Mouse (Mus musculus) liver, adult 2 months (tissue): ENCODE data around the gene Ppfia2. TPM values are rescaled to one million over a fixed set of nuclear protein-coding genes. Genes with fewer than 3 reads are reported as not detected.

Experiments used
- DNase-seq: peaks from one replicate; pipeline ENCODE4 v3.0.0-alpha.2; 2011; ENCODE audit warnings: low read depth, low spot score; ENCODE audit errors: extremely low read depth
- H3K27ac ChIP-seq: fragments of 200-500 bp; replicated peaks from 2 replicates; pipeline ENCODE4 v1.5.1; 2012; ENCODE audit warnings: low read depth, mild to moderate bottlenecking, control low read depth, inconsistent platforms, low read length; ENCODE audit not compliant: insufficient read depth
- H3K27me3 ChIP-seq: fragments of 200-500 bp; 2 replicates; pipeline ENCODE4 v1.6.1; 2012; ENCODE audit warnings: mild to moderate bottlenecking, moderate library complexity, low read length, inconsistent platforms; ENCODE audit not compliant: control insufficient read depth, insufficient read depth
- H3K36me3 ChIP-seq: fragments of 200-500 bp; 2 replicates; pipeline ENCODE4 v1.6.1; 2012; ENCODE audit warnings: low read length, inconsistent platforms; ENCODE audit not compliant: control insufficient read depth, insufficient read depth
- H3K4me1 ChIP-seq: fragments of 200-500 bp; 2 replicates; pipeline ENCODE4 v1.6.1; 2011; ENCODE audit warnings: low read length; ENCODE audit not compliant: control insufficient read depth, insufficient read depth
- H3K4me3 ChIP-seq: fragments of 200-500 bp; 2 replicates; pipeline ENCODE4 v1.5.1; 2011; ENCODE audit warnings: low read depth, mild to moderate bottlenecking, control low read depth, low read length, moderate library complexity; ENCODE audit not compliant: insufficient read depth
- H3K79me2 ChIP-seq: fragments of 200-500 bp; 2 replicates; pipeline ENCODE4 v1.6.1; 2012; ENCODE audit warnings: inconsistent platforms, mild to moderate bottlenecking, low read length, moderate library complexity; ENCODE audit not compliant: control insufficient read depth, insufficient read depth
- H3K9ac ChIP-seq: fragments of 200-500 bp; 2 replicates; pipeline ENCODE4 v1.6.1; 2012; ENCODE audit warnings: low read depth, mild to moderate bottlenecking, control low read depth, inconsistent platforms, low read length
- CTCF ChIP-seq: fragments of 200-500 bp; IDR thresholded peaks from 2 replicates; pipeline ENCODE4 v1.5.1; 2011; ENCODE audit warnings: low read depth, low read length, control low read depth
- POLR2A ChIP-seq: fragments of 200-500 bp; IDR thresholded peaks from 2 replicates; pipeline ENCODE4 v1.6.1; 2011; ENCODE audit warnings: low read length, control low read depth; ENCODE audit not compliant: insufficient read depth; ENCODE audit errors: extremely low read depth
- WGBS: fragments of 180-500 bp; shearing (Covaris S2); methylation state at CpG from one replicate; pipeline ENCODE4 v1.1.7; 2018; 5-methylcytosine and 5-hydroxymethylcytosine counted together
- polyA plus RNA-seq: library from polyadenylated mRNA; depleted of rRNA; stranded (reverse); fragments of >200 nt; gene quantifications from 2 replicates; pipeline ENCODE4 v1.2.3, GENCODE M21; 2012
- total RNA-seq: library from RNA; depleted of rRNA; stranded (reverse); fragments of >200 nt; gene quantifications from 2 replicates; pipeline ENCODE4 v1.2.3, GENCODE M21; 2014

The Ppfia2 gene
- total and polyA plus RNA-seq, 2 experiments = 0.02 to 0.74 TPM

DNA sequence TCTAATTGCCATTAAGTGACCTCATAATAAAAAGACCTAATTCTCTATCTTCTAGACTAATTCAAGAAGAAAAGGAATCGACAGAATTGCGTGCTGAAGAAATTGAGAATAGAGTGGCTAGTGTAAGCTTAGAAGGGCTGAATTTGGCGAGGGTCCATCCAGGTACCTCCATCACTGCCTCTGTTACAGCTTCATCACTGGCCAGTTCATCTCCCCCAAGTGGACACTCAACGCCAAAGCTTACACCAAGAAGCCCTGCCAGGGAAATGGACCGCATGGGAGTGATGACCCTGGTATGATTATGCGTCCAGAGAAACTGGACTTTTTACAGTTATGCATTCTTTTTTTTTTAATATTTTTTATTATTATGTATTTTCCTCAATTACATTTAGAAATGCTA is 388.0 kb downstream of the Ppfia2 start:
- Histone ChIP-seq H3K79me2 (no peaks in the 10 kb centered on the region), H3K4me3 (no peak overlapping the region), H3K4me1 (no peaks in the 10 kb centered on the region), H3K9ac (no peak overlapping the region), H3K27me3 (no peaks in the 10 kb centered on the region), H3K27ac (no peak overlapping the region), H3K36me3 (no peaks in the 10 kb centered on the region)
- no peak for DNase-seq
- WGBS = 80% methylated on average over 6 of the region's 6 CpGs
- TF ChIP-seq CTCF (no peak), POLR2A (no peak)

DNA sequence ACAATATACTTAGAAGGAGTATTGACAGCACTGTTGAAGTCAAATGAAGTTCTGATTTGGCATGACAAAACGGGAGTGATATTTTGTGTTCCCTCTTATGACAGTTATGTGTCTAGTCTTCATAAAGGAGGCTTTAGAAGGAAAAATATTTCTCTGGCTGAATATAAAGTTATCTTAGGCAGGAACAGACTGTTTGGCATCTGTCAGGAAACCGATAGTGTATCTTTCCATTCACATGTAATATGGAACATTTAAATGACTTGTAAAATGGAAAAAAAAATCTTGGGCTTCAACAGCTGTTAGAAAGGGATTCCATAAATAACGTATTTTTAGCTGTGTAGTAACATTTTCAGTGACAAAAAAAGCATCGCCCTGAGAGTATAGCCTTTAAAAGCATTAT is 400.1 kb downstream of the Ppfia2 start:
- H3K27ac ChIP-seq = no peak overlapping the region
- TF ChIP-seq CTCF = no peak
- TF ChIP-seq POLR2A = no peak
- no peak overlapping the region for H3K4me3 ChIP-seq
- H3K36me3 ChIP-seq = no peaks in the 10 kb centered on the region
- WGBS = 72% methylated on average over 4 of the region's 4 CpGs
- H3K27me3 ChIP-seq = no peaks in the 10 kb centered on the region
- DNase-seq = no peak
- H3K9ac ChIP-seq = no peak overlapping the region
- H3K79me2 ChIP-seq = no peaks in the 10 kb centered on the region
- H3K4me1 ChIP-seq = no peaks in the 10 kb centered on the region

DNA sequence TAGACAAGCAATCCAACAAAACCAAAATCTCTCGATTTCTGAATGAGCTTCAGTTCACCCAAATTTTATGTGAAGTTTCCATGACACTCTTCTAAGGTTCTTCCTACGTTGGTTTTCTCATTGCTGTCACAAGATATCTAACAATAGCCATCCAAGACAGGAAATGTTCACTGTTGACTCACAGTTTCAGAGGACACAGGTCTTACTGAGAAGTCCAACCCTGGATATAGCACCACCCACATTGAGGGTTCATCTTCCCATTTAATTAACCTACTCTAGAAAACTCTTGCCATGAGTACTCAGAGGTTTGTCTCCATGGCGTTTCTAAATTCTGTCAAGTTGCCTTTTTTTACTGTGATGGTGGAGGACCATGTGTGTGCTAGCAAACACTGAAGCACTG is 401.7 kb downstream of the Ppfia2 start:
- Histone ChIP-seq H3K27ac (no peak overlapping the region), H3K79me2 (no peaks in the 10 kb centered on the region), H3K9ac (no peak overlapping the region), H3K4me3 (no peak overlapping the region), H3K27me3 (no peaks in the 10 kb centered on the region), H3K4me1 (no peaks in the 10 kb centered on the region), H3K36me3 (no peaks in the 10 kb centered on the region)
- 68% methylated on average over 3 of the region's 3 CpGs for WGBS
- TF ChIP-seq POLR2A = no peak
- TF ChIP-seq CTCF = no peak
- no peak for DNase-seq

DNA sequence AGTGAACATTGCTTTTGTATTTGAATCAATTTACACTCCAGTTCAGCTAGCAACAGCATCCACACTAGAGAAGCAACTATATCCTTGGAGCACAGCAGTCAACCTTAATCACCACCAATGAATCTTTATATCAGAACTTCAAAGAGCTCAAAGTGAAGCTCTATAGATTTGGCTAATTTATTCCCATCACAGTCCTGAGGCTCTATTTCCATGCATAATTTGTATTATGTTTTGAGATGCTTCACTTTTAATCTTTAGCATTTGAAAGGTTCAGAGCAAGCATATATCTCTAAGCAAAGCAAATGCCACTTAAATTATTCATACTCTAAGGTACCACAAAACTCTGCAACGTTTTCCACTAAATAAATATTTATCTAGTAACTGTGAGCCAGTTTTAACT is 402.6 kb downstream of the Ppfia2 start:
- no peaks in the 10 kb centered on the region for H3K4me1 ChIP-seq
- no peak for TF ChIP-seq POLR2A
- no peak overlapping the region for H3K9ac ChIP-seq
- no peaks in the 10 kb centered on the region for H3K36me3 ChIP-seq
- no peaks in the 10 kb centered on the region for H3K79me2 ChIP-seq
- H3K27ac ChIP-seq = no peak overlapping the region
- 5% methylated on average over 1 of the region's 1 CpGs for WGBS
- H3K27me3 ChIP-seq = no peaks in the 10 kb centered on the region
- H3K4me3 ChIP-seq = no peak overlapping the region
- DNase-seq = no peak

DNA sequence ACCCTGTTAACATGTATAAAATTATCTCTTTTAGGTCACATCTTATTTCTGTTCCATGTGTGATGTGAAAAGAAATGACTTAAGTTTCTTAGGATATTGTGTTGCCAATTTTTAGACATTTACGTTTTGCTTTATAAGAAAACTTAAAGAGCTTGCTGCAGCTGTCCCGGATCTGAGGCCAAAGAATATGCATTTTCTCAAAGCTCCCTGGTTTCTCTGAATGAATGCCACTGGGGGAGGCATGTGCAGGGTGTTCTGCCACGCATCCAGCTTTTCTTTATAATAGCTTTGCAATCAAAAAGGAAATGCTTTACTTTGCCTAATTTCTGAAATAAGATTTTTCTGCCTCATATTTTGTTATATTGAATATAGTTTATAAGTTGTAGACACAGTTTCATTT is 411.2 kb downstream of the Ppfia2 start:
- H3K36me3 ChIP-seq = no peaks in the 10 kb centered on the region
- no peaks in the 10 kb centered on the region for H3K27me3 ChIP-seq
- no peak for TF ChIP-seq CTCF
- no peak for TF ChIP-seq POLR2A
- no peaks in the 10 kb centered on the region for H3K79me2 ChIP-seq
- DNase-seq = no peak
- WGBS = 68% methylated on average over 3 of the region's 3 CpGs
- no peak overlapping the region for H3K9ac ChIP-seq
- no peak overlapping the region for H3K27ac ChIP-seq
- H3K4me1 ChIP-seq = no peaks in the 10 kb centered on the region
- H3K4me3 ChIP-seq = no peak overlapping the region

DNA sequence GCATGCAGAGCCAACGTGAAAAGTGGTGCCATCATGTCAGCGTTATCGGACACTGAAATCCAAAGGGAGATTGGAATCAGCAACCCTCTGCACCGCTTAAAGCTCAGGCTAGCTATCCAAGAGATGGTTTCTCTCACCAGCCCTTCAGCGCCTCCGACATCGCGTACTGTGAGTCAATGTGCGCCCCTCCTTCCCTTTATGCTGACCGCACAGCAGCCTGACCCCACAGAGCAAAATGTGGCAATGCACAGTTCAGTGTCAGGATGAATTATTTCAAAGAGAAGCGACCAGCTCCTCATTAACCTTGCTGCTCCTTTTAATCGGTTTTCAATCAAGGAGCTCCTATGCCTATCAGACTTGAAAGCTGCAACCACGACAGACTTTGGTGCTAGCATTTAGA is 426.2 kb downstream of the Ppfia2 start:
- TF ChIP-seq CTCF = no peak
- H3K27ac ChIP-seq = no peak overlapping the region
- WGBS = 71% methylated on average over 13 of the region's 13 CpGs

DNA sequence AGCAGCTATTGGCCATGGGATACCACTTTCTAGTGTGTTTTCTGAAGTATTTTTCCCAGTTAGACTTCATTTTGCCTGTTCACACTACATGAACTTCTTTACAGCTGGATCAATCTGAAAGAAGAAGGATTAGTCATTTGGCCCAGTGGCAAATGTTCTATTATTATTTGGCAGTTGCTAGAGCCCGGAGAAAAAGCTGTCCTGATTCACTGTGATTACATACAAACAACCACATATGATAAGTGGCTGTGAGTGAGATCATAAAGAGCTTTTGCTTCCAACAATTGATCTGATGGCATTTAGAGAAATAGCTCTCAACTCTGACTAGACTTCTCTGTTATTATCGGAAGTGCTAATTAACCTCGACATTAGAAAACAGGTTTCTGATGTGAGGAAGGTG is 440.0 kb downstream of the Ppfia2 start:
- Histone ChIP-seq H3K27me3 (no peaks in the 10 kb centered on the region), H3K9ac (no peak overlapping the region), H3K4me3 (no peak overlapping the region), H3K79me2 (no peaks in the 10 kb centered on the region), H3K27ac (no peak overlapping the region), H3K36me3 (no peaks in the 10 kb centered on the region), H3K4me1 (no peaks in the 10 kb centered on the region)
- no peak for DNase-seq
- TF ChIP-seq CTCF (no peak), POLR2A (no peak)
- WGBS = 84% methylated on average over 3 of the region's 3 CpGs

More for the DNA sequence above, 426.2 kb downstream of the Ppfia2 start:
- Histone ChIP-seq H3K4me3 (no peak overlapping the region), H3K4me1 (no peaks in the 10 kb centered on the region), H3K79me2 (no peaks in the 10 kb centered on the region), H3K27me3 (no peaks in the 10 kb centered on the region), H3K9ac (no peak overlapping the region), H3K36me3 (no peaks in the 10 kb centered on the region)
- DNase-seq = no peak
